Comparison of ENCODE assay signal across 22 mouse cellular contexts in the genomic region with DNA sequence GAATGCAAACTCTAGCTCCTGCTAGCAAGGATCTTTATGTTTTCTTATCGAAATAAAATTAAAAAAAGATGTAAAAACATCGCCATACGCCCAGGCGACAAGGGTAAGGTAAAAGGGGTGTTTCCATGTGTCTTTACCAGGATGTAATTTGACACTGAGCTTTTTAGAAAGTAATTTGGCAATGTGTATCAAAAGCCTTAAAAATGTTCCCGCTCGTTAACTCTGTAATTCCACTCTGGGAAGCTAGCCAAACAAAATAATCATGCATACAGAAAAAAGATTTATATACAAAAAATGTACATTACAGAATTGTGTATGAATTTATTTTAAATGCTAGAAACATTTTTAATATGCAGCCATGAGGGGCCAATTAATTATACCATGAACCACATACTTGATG.
DNase-seq lines count a peak whose midpoint lies in the region; ATAC-seq and TF ChIP-seq lines count a peak whose summit lies in the region.
"Had no signal": no experiment of that assay in that cellular context is flagged by ENCODE, and none has a peak within 500 bp of the region (broad histone marks: within the 10 kb centered on the region; RNA-seq: fewer than 3 reads in every experiment).

No protein-coding gene starts in this region.

- peak; percentile 69 for DNase-seq in forebrain, embryonic 14.5 days (ENCODE audit: low spot score)
- DNase-seq in forebrain, embryonic 10.5 days (ENCODE audit: extremely low spot score, low spot score): no peak
- no peak for DNase-seq in kidney, adult 2 months
- no peak for DNase-seq in lung, postnatal 14 days
- no peak for DNase-seq in urinary bladder, postnatal 36 days (ENCODE audit: low spot score in 2 of 2)
- no peak for DNase-seq in layer of hippocampus, adult 9-11 months
- DNase-seq: adrenal gland, postnatal 10 days; cerebellum, adult 2 months; cerebellum, postnatal 25 days; gastrocnemius, postnatal 14 days; heart, postnatal 36 days; kidney, adult 9 months; left cerebral cortex, postnatal 4 days; liver, embryonic 13.5 days; lung, postnatal 10 days; thymus, adult 18-20 months; thymus, postnatal 4 days had no signal

- H3K36me3 ChIP-seq in forebrain, embryonic 14.5 days (ENCODE audit: control insufficient read depth, insufficient read depth, low read length): no peaks in the 10 kb centered on the region
- H3K36me3 ChIP-seq in forebrain, embryonic 10.5 days (replicated peaks): no peaks in the 10 kb centered on the region
- no peaks in the 10 kb centered on the region for H3K36me3 ChIP-seq in kidney, embryonic 15.5 days
- no peaks in the 10 kb centered on the region for H3K36me3 ChIP-seq in kidney, adult 2 months (ENCODE audit: control insufficient read depth, insufficient read depth, low read length)
- no peaks in the 10 kb centered on the region for H3K36me3 ChIP-seq in lung, embryonic 16.5 days (ENCODE audit: control insufficient read depth, insufficient read depth, low read length)
- H3K36me3 ChIP-seq: hindbrain, embryonic 13.5 days; liver, embryonic 13.5 days had no signal

- TF ChIP-seq CTCF in kidney, adult 2 months (conservative IDR thresholded peaks at IDR 0.05; ENCODE audit: insufficient read depth, insufficient read length, low read depth, low read length): no peak

- 0 out of 2 replicates have a peak overlapping the region, but pooled peaks have one; percentile 9 for H3K27ac ChIP-seq in forebrain, embryonic 14.5 days (ENCODE audit: low read depth, low read length)
- no peak overlapping the region for H3K27ac ChIP-seq in forebrain, embryonic 10.5 days
- H3K27ac ChIP-seq in kidney, embryonic 15.5 days: peak overlapping the region; percentile 80
- no peak overlapping the region for H3K27ac ChIP-seq in kidney, adult 2 months (ENCODE audit: insufficient read depth, low read depth, low read length)
- H3K27ac ChIP-seq in lung, embryonic 16.5 days (ENCODE audit: low read length): peak overlapping the region; percentile 36; the same call in 1 of the 2 replicates
- H3K27ac ChIP-seq: hindbrain, embryonic 13.5 days; liver, embryonic 13.5 days had no signal

- no peak for ATAC-seq in forebrain, embryonic 14.5 days
- ATAC-seq in kidney, embryonic 15.5 days (replicated peaks; ENCODE audit: low FRiP score): no peak
- ATAC-seq in lung, embryonic 16.5 days (ENCODE audit: low read depth): peak; percentile 60; the same call in 1 of the 2 replicates
- ATAC-seq: forebrain, embryonic 16.5 days had no signal

- H3K4me1 ChIP-seq in forebrain, embryonic 14.5 days (ENCODE audit: control insufficient read depth, insufficient read depth, low read length): peaks cover 12% of the 10 kb centered on the region
- peaks cover 6% of the 10 kb centered on the region for H3K4me1 ChIP-seq in forebrain, embryonic 10.5 days
- peaks cover 27% of the 10 kb centered on the region for H3K4me1 ChIP-seq in kidney, embryonic 15.5 days
- peaks cover 10% of the 10 kb centered on the region for H3K4me1 ChIP-seq in kidney, adult 2 months (ENCODE audit: control insufficient read depth, insufficient read depth, low read length)
- H3K4me1 ChIP-seq in lung, embryonic 16.5 days (replicated peaks; ENCODE audit: control insufficient read depth, insufficient read depth, low read length): peaks cover 7% of the 10 kb centered on the region; the same call in 1 of the 2 replicates
- H3K4me1 ChIP-seq: liver, embryonic 13.5 days had no signal

- H3K4me2 ChIP-seq in forebrain, embryonic 14.5 days (ENCODE audit: low read length): no peak overlapping the region
- peak overlapping the region; percentile 36 for H3K4me2 ChIP-seq in kidney, embryonic 15.5 days
- peak overlapping the region; percentile 36; the same call in 1 of the 2 replicates for H3K4me2 ChIP-seq in lung, embryonic 16.5 days (ENCODE audit: low read depth, low read length)
- H3K4me2 ChIP-seq: hindbrain, embryonic 13.5 days; liver, embryonic 13.5 days; midbrain, embryonic 11.5 days had no signal

- WGBS in forebrain, embryonic 14.5 days: 26% methylated on average over 6 of the region's 6 CpGs
- 62% methylated on average over 6 of the region's 6 CpGs for WGBS in forebrain, embryonic 10.5 days
- 28% methylated on average over 6 of the region's 6 CpGs for WGBS in kidney, embryonic 15.5 days
- 14% methylated on average over 6 of the region's 6 CpGs for WGBS in kidney, adult 2 months
- 30% methylated on average over 6 of the region's 6 CpGs for WGBS in lung, embryonic 16.5 days

- no peaks in the 10 kb centered on the region for H3K9me3 ChIP-seq in forebrain, embryonic 14.5 days (replicated peaks; ENCODE audit: control insufficient read depth, low read length)
- no peaks in the 10 kb centered on the region for H3K9me3 ChIP-seq in forebrain, embryonic 10.5 days
- no peaks in the 10 kb centered on the region for H3K9me3 ChIP-seq in kidney, embryonic 15.5 days (replicated peaks)
- H3K9me3 ChIP-seq in lung, embryonic 16.5 days (ENCODE audit: control insufficient read depth, low read length): no peaks in the 10 kb centered on the region
- H3K9me3 ChIP-seq: hindbrain, embryonic 13.5 days; liver, embryonic 13.5 days had no signal

- H3K9ac ChIP-seq in forebrain, embryonic 14.5 days (ENCODE audit: low read length): no peak overlapping the region
- no peak overlapping the region for H3K9ac ChIP-seq in kidney, embryonic 15.5 days
- H3K9ac ChIP-seq in lung, embryonic 16.5 days (ENCODE audit: low read length): no peak overlapping the region
- H3K9ac ChIP-seq: hindbrain, embryonic 13.5 days; liver, embryonic 13.5 days had no signal

- no peak for TF ChIP-seq POLR2A in kidney, adult 2 months (IDR thresholded peaks at IDR 0.05; ENCODE audit: low read depth, low read length)

- H3K4me3 ChIP-seq in forebrain, embryonic 14.5 days (ENCODE audit: low read depth, low read length): no peak overlapping the region
- H3K4me3 ChIP-seq in forebrain, embryonic 10.5 days: no peak overlapping the region
- no peak overlapping the region for H3K4me3 ChIP-seq in kidney, embryonic 15.5 days (replicated peaks)
- H3K4me3 ChIP-seq in kidney, adult 2 months (ENCODE audit: insufficient read depth, low read depth, low read length): no peak overlapping the region
- no peak overlapping the region; the same call in 1 of the 2 replicates for H3K4me3 ChIP-seq in lung, embryonic 16.5 days (ENCODE audit: low read length)
- H3K4me3 ChIP-seq: hindbrain, embryonic 13.5 days; liver, embryonic 13.5 days had no signal

- no peaks in the 10 kb centered on the region for H3K27me3 ChIP-seq in forebrain, embryonic 14.5 days (replicated peaks; ENCODE audit: control insufficient read depth, insufficient read depth, low read length)
- H3K27me3 ChIP-seq in forebrain, embryonic 10.5 days (ENCODE audit: poor library complexity, severe bottlenecking): no peaks in the 10 kb centered on the region
- no peaks in the 10 kb centered on the region for H3K27me3 ChIP-seq in kidney, embryonic 15.5 days
- H3K27me3 ChIP-seq in kidney, adult 2 months (replicated peaks; ENCODE audit: control insufficient read depth, insufficient read depth, low read length): no peaks in the 10 kb centered on the region
- no peaks in the 10 kb centered on the region for H3K27me3 ChIP-seq in lung, embryonic 16.5 days (ENCODE audit: control insufficient read depth, insufficient read depth, low read depth, low read length)
- H3K27me3 ChIP-seq: hindbrain, embryonic 13.5 days; liver, embryonic 13.5 days had no signal

Comparison
In these comparisons a context has a peak if more than half of its experiments do, and no peak if none do; other contexts are left out.
1. H3K27ac ChIP-seq: peak in forebrain, embryonic 14.5 days (single experiment), kidney, embryonic 15.5 days (single experiment) and lung, embryonic 16.5 days (single experiment); none in forebrain, embryonic 10.5 days (single experiment) and kidney, adult 2 months (single experiment).